Mouse (Mus musculus) midbrain, embryonic 13.5 days (tissue): Measurements from ENCODE around the gene Ctla2b. TPM values are rescaled to one million over a fixed set of nuclear protein-coding genes. Genes with fewer than 3 reads are reported as not detected.
"Not testable (repeated sequence)": the region's sequence is repeated elsewhere in the genome, so short reads cannot be mapped to it uniquely, and the experiment has no call there.

Experiments used
- ATAC-seq: fragments of 200-750 bp; cut with Nextera tagmentation; 2 replicates; pipeline ENCODE4 v1.8.0; 2017; ENCODE audit warnings: mild to moderate bottlenecking, moderate TSS enrichment, moderate library complexity
- H3K27ac ChIP-seq: fragments of 300-500 bp; sonication (generic); 2 replicates; pipeline ENCODE4 v1.5.1; 2015; ENCODE audit warnings: inconsistent platforms, mild to moderate bottlenecking, moderate library complexity
- H3K27me3 ChIP-seq: fragments of 300-500 bp; sonication (generic); 2 replicates; pipeline ENCODE4 v1.6.1; 2015; ENCODE audit warnings: mild to moderate bottlenecking, inconsistent platforms
- H3K36me3 ChIP-seq: fragments of 300-500 bp; sonication (generic); 2 replicates; pipeline ENCODE4 v1.6.1; 2015; ENCODE audit warnings: mild to moderate bottlenecking, inconsistent platforms
- H3K4me1 ChIP-seq: fragments of 300-500 bp; sonication (generic); replicated peaks from 2 replicates; pipeline ENCODE4 v1.6.1; 2015; ENCODE audit warnings: inconsistent platforms
- H3K4me2 ChIP-seq: fragments of 300-500 bp; sonication (generic); replicated peaks from 2 replicates; pipeline ENCODE4 v1.6.1; 2015; ENCODE audit warnings: moderate library complexity, mild to moderate bottlenecking, inconsistent platforms
- H3K4me3 ChIP-seq: fragments of 300-500 bp; sonication (generic); replicated peaks from 2 replicates; pipeline ENCODE4 v1.5.1; 2015; ENCODE audit warnings: mild to moderate bottlenecking, inconsistent platforms
- H3K9ac ChIP-seq: fragments of 300-500 bp; sonication (generic); replicated peaks from 2 replicates; pipeline ENCODE4 v1.6.1; 2015; ENCODE audit warnings: mild to moderate bottlenecking, inconsistent platforms
- H3K9me3 ChIP-seq: fragments of 300-500 bp; sonication (generic); 2 replicates; pipeline ENCODE4 v1.6.1; 2016; ENCODE audit warnings: mild to moderate bottlenecking, inconsistent platforms
- WGBS: fragments of 180-500 bp; shearing (Covaris S2); methylation state at CpG from one replicate; pipeline ENCODE4 v1.1.7; 2015; 5-methylcytosine and 5-hydroxymethylcytosine counted together
- polyA plus RNA-seq: library from polyadenylated mRNA; unstranded; fragments of >200 nt; fragmentation: Nextera tagmentation; extraction: Ambion mirVana; gene quantifications from 2 replicates; pipeline ENCODE4 v1.2.1, GENCODE M21; 2015

Ctla2b gene
- 0.24 and 1.7 TPM in 2 replicates for polyA plus RNA-seq

GRCm38 (mm10) chr13:60897328-60897727 is at the start of gene Ctla2b:
Gene Ctla2b (minus strand): TSS chr13:60897447.
- Histone ChIP-seq H3K4me1 (no peaks in the 10 kb centered on the region), H3K4me2 (no peak within 1 kb of the TSS), H3K4me3 (no peak within 1 kb of the TSS), H3K9me3 (peaks cover 7% of the 10 kb centered on the region), H3K9ac (no peak within 1 kb of the TSS), H3K27me3 (no peaks in the 10 kb centered on the region), H3K36me3 (no peaks in the 10 kb centered on the region), H3K27ac (no peak within 1 kb of the TSS)
- WGBS: 93% methylated on average over 3 of the region's 3 CpGs
- no peak for ATAC-seq

DNA sequence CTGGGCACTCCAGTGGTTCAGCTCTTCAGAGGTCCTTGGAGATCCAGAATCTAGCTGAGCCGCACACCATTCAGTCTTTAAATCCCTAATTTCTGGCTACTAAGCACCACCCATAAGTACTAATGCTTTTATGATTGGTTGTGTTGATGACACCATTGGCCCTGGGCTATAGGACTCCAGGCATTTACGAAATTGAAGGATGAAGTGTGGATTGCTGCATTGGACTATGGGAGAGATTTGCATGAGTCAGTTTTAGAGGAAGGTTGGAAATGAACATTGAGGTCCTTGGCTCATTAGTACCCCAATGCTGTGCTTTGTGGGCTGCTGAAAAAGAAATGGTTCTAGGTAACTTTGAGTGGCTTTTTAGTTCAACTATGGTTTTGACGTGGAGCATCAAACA is 44.6 kb upstream of the Ctla2b start, which contains the start of gene Tpbpa:
Gene Tpbpa (minus strand): TSS at position 101 of the 400 bp plus-strand sequence.
- not testable (repeated sequence) for H3K4me3 ChIP-seq, H3K9ac ChIP-seq, ATAC-seq, H3K27ac ChIP-seq, H3K36me3 ChIP-seq, H3K4me2 ChIP-seq, H3K4me1 ChIP-seq, H3K27me3 ChIP-seq
- 83% methylated on average over 3 of the region's 3 CpGs for WGBS
- peaks cover 12% of the 10 kb centered on the region for H3K9me3 ChIP-seq

DNA sequence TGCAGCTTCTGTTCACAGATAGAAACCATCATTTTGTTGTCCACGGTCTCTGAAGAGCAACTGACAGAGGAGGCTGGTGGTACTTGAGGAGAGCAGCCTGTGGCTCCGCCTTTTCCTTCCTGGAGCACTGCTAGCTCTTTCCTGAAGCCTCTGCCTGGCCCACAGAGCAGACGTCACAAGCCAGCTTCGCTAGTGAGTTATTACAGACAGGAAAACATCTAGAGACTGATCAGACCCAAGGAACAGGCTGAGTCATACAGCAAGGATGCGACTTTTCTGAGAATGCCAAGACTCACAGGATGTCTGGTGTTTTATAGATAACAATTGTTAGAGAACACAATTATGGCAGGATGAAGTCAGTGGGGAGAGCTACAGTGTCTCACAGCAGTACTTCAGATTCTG is 39.3 kb upstream of the Ctla2b start, which contains the start of the genes Gm49391 and Ctla2a:
Gene Gm49391 (minus strand): TSS at position 72 of the 402 bp plus-strand sequence.
Gene Ctla2a (minus strand): TSS at position 126 of the 402 bp plus-strand sequence.
- WGBS: 64% methylated on average over 5 of the region's 5 CpGs

GRCm38 (mm10) chr13:60935490-60935889 is 38.2 kb upstream of the Ctla2b start, which contains the start of gene Gm49393:
Gene Gm49393 (minus strand): TSS chr13:60935590.
- H3K9me3 ChIP-seq: peaks cover 12% of the 10 kb centered on the region
- H3K4me1 ChIP-seq, H3K27ac ChIP-seq, H3K9ac ChIP-seq, H3K27me3 ChIP-seq, H3K4me2 ChIP-seq, H3K36me3 ChIP-seq, ATAC-seq, H3K4me3 ChIP-seq: not testable (repeated sequence)
- WGBS: 61% methylated on average over 2 of the region's 2 CpGs

More for the DNA sequence above, 39.3 kb upstream of the Ctla2b start, which contains the start of the genes Gm49391 and Ctla2a:
- H3K4me1 ChIP-seq: no peaks in the 10 kb centered on the region
- H3K4me3 ChIP-seq: no peak within 1 kb of the TSS
- H3K27me3 ChIP-seq: no peaks in the 10 kb centered on the region
- H3K9me3 ChIP-seq: peaks cover 12% of the 10 kb centered on the region
- H3K27ac ChIP-seq: no peak within 1 kb of the TSS
- no peak within 1 kb of the TSS for H3K9ac ChIP-seq
- H3K36me3 ChIP-seq: no peaks in the 10 kb centered on the region
- ATAC-seq: no peak
- no peak within 1 kb of the TSS for H3K4me2 ChIP-seq

DNA sequence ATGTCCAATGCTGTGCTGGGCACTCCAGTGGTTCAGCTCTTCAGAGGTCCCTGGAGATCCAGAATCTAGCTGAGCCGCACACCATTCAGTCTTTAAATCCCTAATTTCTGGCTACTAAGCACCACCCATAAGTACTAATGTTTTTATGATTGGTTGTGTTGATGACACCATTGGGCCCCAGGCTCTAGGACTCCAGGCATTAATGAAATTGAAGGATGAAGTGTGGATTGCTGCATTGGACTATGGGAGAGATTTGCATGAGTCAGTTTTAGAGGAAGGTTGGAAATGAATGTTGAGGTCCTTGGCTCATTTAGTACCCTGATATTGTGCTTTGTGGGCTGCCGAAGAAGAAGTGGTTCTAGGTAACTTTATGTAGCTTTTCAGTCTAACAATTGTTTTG is 7.5 kb upstream of the Ctla2b start, which contains the start of gene Tpbpb:
Gene Tpbpb (minus strand): TSS at position 101 of the 400 bp plus-strand sequence.
- 84% methylated on average over 2 of the region's 2 CpGs for WGBS
- H3K9ac ChIP-seq, H3K4me1 ChIP-seq: not testable (repeated sequence)

DNA sequence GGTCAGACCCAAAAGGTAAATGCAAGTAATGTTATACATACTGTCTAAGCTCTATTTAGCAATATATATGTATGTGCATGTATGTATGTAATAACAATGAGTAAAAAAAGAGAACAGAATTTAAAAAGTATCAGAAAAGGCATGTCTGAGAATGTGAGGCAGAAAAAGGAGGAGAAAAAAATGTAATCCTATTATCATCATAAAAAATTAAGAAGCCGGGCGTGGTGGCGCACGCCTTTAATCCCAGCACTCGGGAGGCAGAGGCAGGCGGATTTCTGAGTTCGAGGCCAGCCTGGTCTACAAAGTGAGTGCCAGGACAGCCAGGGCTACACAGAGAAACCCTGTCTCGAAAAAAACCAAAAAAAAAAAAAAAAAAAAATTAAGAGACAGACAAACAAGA is 453 bp downstream of the Ctla2b start, which contains the start of gene Gm49392:
Gene Gm49392 (minus strand): TSS at position 101 of the 400 bp plus-strand sequence.
- not testable (repeated sequence) for ATAC-seq, H3K36me3 ChIP-seq, H3K4me3 ChIP-seq, H3K27me3 ChIP-seq, H3K27ac ChIP-seq, H3K9ac ChIP-seq, H3K4me1 ChIP-seq, H3K9me3 ChIP-seq, H3K4me2 ChIP-seq
- 86% methylated on average over 8 of the region's 8 CpGs for whole genome bisulfite sequencing

More for the DNA sequence above, 7.5 kb upstream of the Ctla2b start, which contains the start of gene Tpbpb:
- ATAC-seq, H3K27ac ChIP-seq, H3K4me3 ChIP-seq, H3K36me3 ChIP-seq, H3K27me3 ChIP-seq, H3K4me2 ChIP-seq: not testable (repeated sequence)
- peaks cover 12% of the 10 kb centered on the region; the same call in 1 of the 2 replicates for H3K9me3 ChIP-seq

- H3K4me2 ChIP-seq: no peak overlapping the region
- H3K9me3 ChIP-seq: peaks cover 6% of the 10 kb centered on the region; the same call in 1 of the 2 replicates
- no peak for ATAC-seq
- no peak overlapping the region for H3K4me3 ChIP-seq
- H3K4me1 ChIP-seq: no peaks in the 10 kb centered on the region
- no peaks in the 10 kb centered on the region for H3K27me3 ChIP-seq
- H3K36me3 ChIP-seq: no peaks in the 10 kb centered on the region
- no peak overlapping the region for H3K9ac ChIP-seq
- H3K27ac ChIP-seq: no peak overlapping the region
Measured at GRCm38 (mm10) chr13:60895406-60896160, 1.7 kb downstream of the Ctla2b start.

GRCm38 (mm10) chr13:60892301-60892700 is 4.9 kb downstream of the Ctla2b start:
- 79% methylated on average over 1 of the region's 1 CpGs for WGBS
- Histone ChIP-seq H3K9ac (no peak overlapping the region), H3K27ac (no peak overlapping the region), H3K27me3 (no peaks in the 10 kb centered on the region), H3K4me3 (no peak overlapping the region), H3K36me3 (no peaks in the 10 kb centered on the region), H3K4me1 (no peaks in the 10 kb centered on the region), H3K9me3 (peaks cover 6% of the 10 kb centered on the region; the same call in 1 of the 2 replicates), H3K4me2 (no peak overlapping the region)
- no peak for ATAC-seq

DNA sequence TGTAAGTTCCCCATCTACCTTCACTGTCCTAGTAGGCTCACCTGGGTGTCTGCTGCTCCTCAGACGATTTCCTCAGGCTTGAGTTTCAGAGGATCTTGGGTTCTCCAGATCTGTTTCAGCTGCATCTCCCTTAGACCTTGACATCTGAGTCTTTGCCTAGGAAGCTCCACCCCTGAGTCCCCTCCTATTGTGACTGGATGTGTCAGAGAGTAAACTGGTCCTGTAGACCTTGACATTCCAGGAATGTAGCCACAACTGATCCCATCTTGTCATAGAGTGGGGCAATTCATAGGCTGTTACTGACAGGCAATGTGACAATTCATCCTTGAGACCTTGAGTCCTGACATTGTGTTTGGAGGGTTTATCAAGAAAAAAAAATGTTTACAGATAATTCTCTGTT is 33.0 kb downstream of the Ctla2b start, which contains the start of gene 4930486L24Rik:
Gene 4930486L24Rik (minus strand): TSS at position 195 of the 400 bp plus-strand sequence.
- no peaks in the 10 kb centered on the region for H3K27me3 ChIP-seq
- no peaks in the 10 kb centered on the region for H3K36me3 ChIP-seq
- H3K27ac ChIP-seq: no peak within 1 kb of the TSS
- no peak within 1 kb of the TSS for H3K9ac ChIP-seq
- ATAC-seq: no peak
- H3K4me1 ChIP-seq: no peaks in the 10 kb centered on the region
- no peak within 1 kb of the TSS for H3K4me3 ChIP-seq
- no peaks in the 10 kb centered on the region for H3K9me3 ChIP-seq
- 65% methylated on average over 1 of the region's 1 CpGs for WGBS
- no peak within 1 kb of the TSS for H3K4me2 ChIP-seq

GRCm38 (mm10) chr13:60848241-60849120 is 48.8 kb downstream of the Ctla2b start:
- Histone ChIP-seq H3K27me3 (no peaks in the 10 kb centered on the region), H3K4me3 (no peak overlapping the region), H3K9me3 (no peaks in the 10 kb centered on the region), H3K4me1 (no peaks in the 10 kb centered on the region), H3K9ac (no peak overlapping the region), H3K27ac (no peak overlapping the region), H3K4me2 (no peak overlapping the region), H3K36me3 (no peaks in the 10 kb centered on the region)
- ATAC-seq: no peak
- WGBS: 86% methylated on average over 4 of the region's 4 CpGs
